Mouse (Mus musculus) right cerebral cortex, postnatal 4 days (tissue): ENCODE measurements at regions not wholly inside any gene's neighbourhood (a gene's known extent, or its start where the extent isn't known, plus 50 kb on each side); places are given as distances from the start of the nearest gene placed in this dataset.

Experiments used
- DNase-seq: peaks from one replicate; pipeline ENCODE4 v3.0.0-alpha.2; 2022

- peak; percentile 17 for DNase-seq
Measured at GRCm38 (mm10) chr13:94709691-94710573, 78.8 kb upstream of the Tbca start.

- DNase-seq: no peak
Measured at GRCm38 (mm10) chr13:94710574-94711172, 78.0 kb upstream of the Tbca start.

- DNase-seq: no peak
Measured at GRCm38 (mm10) chr13:94713451-94713850, 75.3 kb upstream of the Tbca start.

- DNase-seq: no peak
Measured at GRCm38 (mm10) chr13:94721625-94722024, 67.1 kb upstream of the Tbca start.
